Mouse (Mus musculus) hindbrain, embryonic 16.5 days (tissue): Measurements from ENCODE around the gene Poc1a. TPM values are rescaled to one million over a fixed set of nuclear protein-coding genes. Genes with fewer than 3 reads are reported as not detected.

ENCODE experiments used
- ATAC-seq: fragments of 200-750 bp; cut with Nextera tagmentation; 2 replicates; pipeline ENCODE4 v1.8.0; 2017; ENCODE audit warnings: moderate TSS enrichment, moderate library complexity
- H3K27ac ChIP-seq: fragments of 300-500 bp; sonication (generic); 2 replicates; pipeline ENCODE4 v1.5.1; 2014; ENCODE audit warnings: low read depth, mild to moderate bottlenecking, control low read depth, low read length, moderate library complexity
- H3K27me3 ChIP-seq: fragments of 300-500 bp; sonication (generic); replicated peaks from 2 replicates; pipeline ENCODE4 v1.6.1; 2014; ENCODE audit warnings: low read length; ENCODE audit not compliant: control insufficient read depth, insufficient read depth
- H3K36me3 ChIP-seq: fragments of 300-500 bp; sonication (generic); 2 replicates; pipeline ENCODE4 v1.6.1; 2014; ENCODE audit warnings: mild to moderate bottlenecking, low read length, moderate library complexity, mixed read lengths; ENCODE audit not compliant: control insufficient read depth, insufficient read depth
- H3K4me1 ChIP-seq: fragments of 300-500 bp; sonication (generic); 2 replicates; pipeline ENCODE4 v1.6.1; 2014; ENCODE audit warnings: low read depth, low read length; ENCODE audit not compliant: control insufficient read depth, insufficient read depth
- H3K4me2 ChIP-seq: fragments of 300-500 bp; sonication (generic); 2 replicates; pipeline ENCODE4 v1.6.1; 2014; ENCODE audit warnings: mild to moderate bottlenecking, low read length, control low read depth, moderate library complexity
- H3K4me3 ChIP-seq: fragments of 300-500 bp; sonication (generic); 2 replicates; pipeline ENCODE4 v1.5.1; 2014; ENCODE audit warnings: mild to moderate bottlenecking, low read length, control low read depth, moderate library complexity
- H3K9ac ChIP-seq: fragments of 300-500 bp; sonication (generic); 2 replicates; pipeline ENCODE4 v1.6.1; 2014; ENCODE audit warnings: low read depth, mild to moderate bottlenecking, control low read depth, low read length, moderate library complexity
- H3K9me3 ChIP-seq: fragments of 300-500 bp; sonication (generic); 2 replicates; pipeline ENCODE4 v1.6.1; 2014; ENCODE audit warnings: mild to moderate bottlenecking, low read length, moderate library complexity; ENCODE audit not compliant: control insufficient read depth
- WGBS: fragments of 180-500 bp; shearing (Covaris S2); extraction: QIAGEN DNeasy Blood & Tissue Kit; methylation state at CpG from one replicate; pipeline ENCODE4 v1.1.7; 2014; 5-methylcytosine and 5-hydroxymethylcytosine counted together
- polyA plus RNA-seq: library from polyadenylated mRNA; unstranded; fragments of >200 nt; fragmentation: Nextera tagmentation; extraction: Ambion mirVana; gene quantifications from 2 replicates; pipeline ENCODE4 v1.2.1, GENCODE M21; 2015

Gene Poc1a
- polyA plus RNA-seq = 8.9 and 9.7 TPM in 2 replicates

- peak; percentile 97 for ATAC-seq
- Histone ChIP-seq H3K36me3 (no peaks in the 10 kb centered on the region), H3K27ac (peak within 1 kb of the TSS; percentile 83), H3K4me1 (peaks cover 12% of the 10 kb centered on the region), H3K4me2 (peak within 1 kb of the TSS; percentile 92), H3K4me3 (peak within 1 kb of the TSS; percentile 53), H3K9me3 (no peaks in the 10 kb centered on the region), H3K27me3 (no peaks in the 10 kb centered on the region), H3K9ac (peak within 1 kb of the TSS; percentile 68)
- under 1% methylated on average over 45 of the region's 47 CpGs for WGBS
Measured at GRCm38 (mm10) chr9:106280808-106281544, at the start of gene Poc1a. Gene Poc1a, plus strand, starts transcription at chr9:106281061.

- WGBS = 78% methylated on average over 7 of the region's 7 CpGs
- H3K36me3 ChIP-seq = peaks cover 28% of the 10 kb centered on the region
- H3K9me3 ChIP-seq = no peaks in the 10 kb centered on the region
- H3K27ac ChIP-seq = no peak overlapping the region
- peaks cover 3% of the 10 kb centered on the region for H3K4me1 ChIP-seq
- no peak overlapping the region for H3K9ac ChIP-seq
- H3K4me2 ChIP-seq = no peak overlapping the region
- no peaks in the 10 kb centered on the region for H3K27me3 ChIP-seq
- H3K4me3 ChIP-seq = no peak overlapping the region
- no peak for ATAC-seq
Measured at GRCm38 (mm10) chr9:106231220-106231619, 49.6 kb upstream of the Poc1a start.

GRCm38 (mm10) chr9:106231816-106232215 lies 49.0 kb upstream of the Poc1a start:
- Histone ChIP-seq H3K27me3 (no peaks in the 10 kb centered on the region), H3K4me3 (no peak overlapping the region), H3K9ac (no peak overlapping the region), H3K4me1 (no peaks in the 10 kb centered on the region), H3K36me3 (peaks cover 30% of the 10 kb centered on the region), H3K27ac (no peak overlapping the region), H3K4me2 (no peak overlapping the region), H3K9me3 (no peaks in the 10 kb centered on the region)
- no peak for ATAC-seq
- WGBS = 84% methylated on average over 4 of the region's 4 CpGs

- Histone ChIP-seq H3K4me3 (no peak overlapping the region), H3K4me2 (no peak overlapping the region), H3K9me3 (no peaks in the 10 kb centered on the region), H3K9ac (no peak overlapping the region), H3K27me3 (no peaks in the 10 kb centered on the region), H3K27ac (no peak overlapping the region), H3K4me1 (no peaks in the 10 kb centered on the region), H3K36me3 (peaks cover 37% of the 10 kb centered on the region)
- no peak for ATAC-seq
- WGBS = 86% methylated on average over 3 of the region's 3 CpGs
Measured at GRCm38 (mm10) chr9:106232956-106233355, 47.9 kb upstream of the Poc1a start.

- H3K4me3 ChIP-seq = no peak overlapping the region
- no peak overlapping the region for H3K4me2 ChIP-seq
- H3K4me1 ChIP-seq = no peaks in the 10 kb centered on the region
- no peak overlapping the region for H3K9ac ChIP-seq
- no peaks in the 10 kb centered on the region for H3K27me3 ChIP-seq
- H3K27ac ChIP-seq = no peak overlapping the region
- peaks cover 46% of the 10 kb centered on the region for H3K36me3 ChIP-seq
- H3K9me3 ChIP-seq = no peaks in the 10 kb centered on the region
- WGBS = 75% methylated on average over 6 of the region's 6 CpGs
- ATAC-seq = no peak
Measured at GRCm38 (mm10) chr9:106233953-106234352, 46.9 kb upstream of the Poc1a start.

GRCm38 (mm10) chr9:106235194-106235830 lies 45.5 kb upstream of the Poc1a start:
- H3K4me3 ChIP-seq = no peak overlapping the region
- H3K9me3 ChIP-seq = no peaks in the 10 kb centered on the region
- no peaks in the 10 kb centered on the region for H3K4me1 ChIP-seq
- 88% methylated on average over 23 of the region's 23 CpGs for WGBS
- H3K9ac ChIP-seq = no peak overlapping the region
- peaks cover 51% of the 10 kb centered on the region for H3K36me3 ChIP-seq
- no peak overlapping the region for H3K4me2 ChIP-seq
- H3K27me3 ChIP-seq = no peaks in the 10 kb centered on the region
- H3K27ac ChIP-seq = no peak overlapping the region
- ATAC-seq = no peak

- no peak overlapping the region for H3K4me3 ChIP-seq
- H3K4me2 ChIP-seq = no peak overlapping the region
- H3K4me1 ChIP-seq = no peaks in the 10 kb centered on the region
- no peaks in the 10 kb centered on the region for H3K27me3 ChIP-seq
- no peak overlapping the region for H3K9ac ChIP-seq
- no peak overlapping the region for H3K27ac ChIP-seq
- WGBS = 86% methylated on average over 23 of the region's 23 CpGs
- H3K9me3 ChIP-seq = no peaks in the 10 kb centered on the region
- no peak for ATAC-seq
- H3K36me3 ChIP-seq = peaks cover 56% of the 10 kb centered on the region
Measured at GRCm38 (mm10) chr9:106236156-106236817, 44.6 kb upstream of the Poc1a start.

- Histone ChIP-seq H3K9me3 (no peaks in the 10 kb centered on the region), H3K4me3 (no peak overlapping the region), H3K4me1 (no peaks in the 10 kb centered on the region), H3K36me3 (peaks cover 56% of the 10 kb centered on the region), H3K27ac (no peak overlapping the region), H3K4me2 (no peak overlapping the region), H3K27me3 (no peaks in the 10 kb centered on the region), H3K9ac (no peak overlapping the region)
- WGBS = 87% methylated on average over 3 of the region's 3 CpGs
- ATAC-seq = no peak
Measured at GRCm38 (mm10) chr9:106236818-106237211, 44.0 kb upstream of the Poc1a start.

GRCm38 (mm10) chr9:106237401-106237800 lies 43.5 kb upstream of the Poc1a start:
- 91% methylated on average over 8 of the region's 8 CpGs for WGBS

More at GRCm38 (mm10) chr9:106237401-106237800, 43.5 kb upstream of the Poc1a start:
- no peak for ATAC-seq
- no peak overlapping the region for H3K4me2 ChIP-seq
- no peak overlapping the region for H3K27ac ChIP-seq
- H3K9ac ChIP-seq = no peak overlapping the region
- H3K27me3 ChIP-seq = no peaks in the 10 kb centered on the region
- no peaks in the 10 kb centered on the region for H3K9me3 ChIP-seq
- H3K36me3 ChIP-seq = peaks cover 54% of the 10 kb centered on the region
- no peaks in the 10 kb centered on the region for H3K4me1 ChIP-seq
- H3K4me3 ChIP-seq = no peak overlapping the region
